Mouse (Mus musculus): ENCODE results near the gene Trpm8.

GRCm38 (mm10) chr1:88408340-88408739 lies 130.9 kb downstream of the Trpm8 start:
- TF ChIP-seq POLR2A (IDR thresholded peaks at IDR 0.05; ENCODE audit: insufficient read length, low read depth): no peak
- no peak for TF ChIP-seq POLR2AphosphoS2 (IDR thresholded peaks at IDR 0.05; ENCODE audit: insufficient read length, low read depth)
- TF ChIP-seq E2F4 (IDR thresholded peaks at IDR 0.05; ENCODE audit: insufficient read depth): no peak
- TF ChIP-seq MYOD1 (IDR thresholded peaks at IDR 0.05; ENCODE audit: control insufficient read depth in 1 of 3, insufficient read length in 2 of 3, low read depth in 2 of 3): no peak
- no peak for TF ChIP-seq MAX (IDR thresholded peaks at IDR 0.05; ENCODE audit: low read depth)
